Mouse (Mus musculus) neutrophil, adult 5-6 weeks (primary cell): ENCODE data around the gene Hoxb9. TPM values are rescaled to one million over a fixed set of nuclear protein-coding genes. Genes with fewer than 3 reads are reported as not detected.

Experiments used
- ATAC-seq: fragments of 151-379, 151-347 bp; 2 replicates; pipeline ENCODE4 v1.8.0; 2017; ENCODE audit warnings: mild to moderate bottlenecking, moderate TSS enrichment; ENCODE audit not compliant: insufficient number of reproducible peaks, poor library complexity, low FRiP score, severe bottlenecking; ENCODE audit errors: extremely low read depth
- total RNA-seq: library from RNA; stranded (forward); fragments of 200-1000 nt; gene quantifications from 2 replicates; pipeline ENCODE4 v1.2.3, GENCODE M21; 2017

Gene Hoxb9
- total RNA-seq, 1 experiment from 2014 or later = not detected

- no peak for ATAC-seq
Measured at GRCm38 (mm10) chr11:96321846-96322245, 50.6 kb downstream of the Hoxb9 start.

- ATAC-seq = no peak
Measured at GRCm38 (mm10) chr11:96322738-96323137, 51.5 kb downstream of the Hoxb9 start.

GRCm38 (mm10) chr11:96323154-96323553 lies 51.9 kb downstream of the Hoxb9 start, which contains the start of gene Hoxb3:
Gene Hoxb3, plus strand, starts transcription at chr11:96323326.
- ATAC-seq = no peak

GRCm38 (mm10) chr11:96324125-96324524 lies 52.9 kb downstream of the Hoxb9 start:
- ATAC-seq = no peak

- ATAC-seq = no peak
Measured at GRCm38 (mm10) chr11:96324965-96325364, 53.7 kb downstream of the Hoxb9 start.

- no peak for ATAC-seq
Measured at GRCm38 (mm10) chr11:96325747-96326212, 54.5 kb downstream of the Hoxb9 start.

Other genes with a start within 250 kb of the Hoxb9 start
- gene Gip, start 246.9 kb upstream of the Hoxb9 start, total RNA-seq = not detected in 2 replicates
- 41.1 and 49.6 TPM in 2 replicates for gene Snf8, start 236.6 kb upstream of the Hoxb9 start, total RNA-seq
- 31.0 and 34.1 TPM in 2 replicates for gene Ube2z, start 206.1 kb upstream of the Hoxb9 start, total RNA-seq
- gene Atp5g1, start 195.8 kb upstream of the Hoxb9 start, total RNA-seq = 7.6 and 10.8 TPM in 2 replicates
- gene Calcoco2, start 159.5 kb upstream of the Hoxb9 start, total RNA-seq = not detected in 2 replicates
- gene Ttll6, start 137.7 kb upstream of the Hoxb9 start, total RNA-seq = not detected in 2 replicates
- gene Hoxb13, start 77.1 kb upstream of the Hoxb9 start, total RNA-seq = not detected in 2 replicates
- gene Hoxb8, start 10.4 kb downstream of the Hoxb9 start, total RNA-seq = not detected in 2 replicates
- gene Hoxb7, start 15.2 kb downstream of the Hoxb9 start, total RNA-seq = not detected in 2 replicates
- gene Hoxb6, start 21.0 kb downstream of the Hoxb9 start, total RNA-seq = not detected in 2 replicates
- gene Hoxb5, start 31.9 kb downstream of the Hoxb9 start, total RNA-seq = 0.25 TPM in 1 of 2 replicates, not detected in the other
- 2.0 and 4.2 TPM in 2 replicates for gene Hoxb4, start 46.8 kb downstream of the Hoxb9 start, total RNA-seq
- 0.70 and 0.86 TPM in 2 replicates for gene Hoxb3, start 51.9 kb downstream of the Hoxb9 start, total RNA-seq
- 0.12 TPM in 1 of 2 replicates, not detected in the other for gene Hoxb2, start 79.1 kb downstream of the Hoxb9 start, total RNA-seq
- gene Hoxb1, start 94.3 kb downstream of the Hoxb9 start, total RNA-seq = not detected in 2 replicates
- 29.5 and 33.1 TPM in 2 replicates for gene Skap1, start 193.1 kb downstream of the Hoxb9 start, total RNA-seq